Mouse (Mus musculus) myocyte (in vitro differentiated cells): ENCODE measurements around the gene Gm43302.

ENCODE experiments used
- E2F4 ChIP-seq: IDR thresholded peaks from one replicate; pipeline ENCODE4 v1.6.1; 2011; ENCODE audit warnings: mild to moderate bottlenecking, control low read depth, moderate library complexity; ENCODE audit not compliant: insufficient read depth
- MAX ChIP-seq: IDR thresholded peaks from one replicate; pipeline ENCODE4 v1.6.1; 2011; ENCODE audit warnings: low read depth, mild to moderate bottlenecking, control low read depth
- MYOD1 ChIP-seq, 3 experiments: IDR thresholded peaks; one replicate each; pipeline ENCODE4 v1.6.1; 2011; ENCODE audit warnings: control low read depth in 2 of 3, low read depth in 2 of 3, mild to moderate bottlenecking in 2 of 3, moderate library complexity in 1 of 3; ENCODE audit not compliant: insufficient read length in 2 of 3, control insufficient read depth in 1 of 3
- MYOG ChIP-seq, 3 experiments: IDR thresholded peaks; one replicate each; pipeline ENCODE4 v1.6.1; 2011; ENCODE audit warnings: control low read depth in 2 of 3, low read depth in 2 of 3, mild to moderate bottlenecking in 2 of 3; ENCODE audit not compliant: insufficient read length in 2 of 3, control insufficient read depth in 1 of 3, insufficient read depth in 1 of 3
- POLR2A ChIP-seq: IDR thresholded peaks from one replicate; pipeline ENCODE4 v1.6.1; 2011; ENCODE audit warnings: low read depth, mild to moderate bottlenecking, control low read depth, moderate library complexity; ENCODE audit not compliant: insufficient read length
- POLR2AphosphoS2 ChIP-seq: IDR thresholded peaks from one replicate; pipeline ENCODE4 v1.6.1; 2011; ENCODE audit warnings: low read depth, control low read depth; ENCODE audit not compliant: insufficient read length
- SRF ChIP-seq: IDR thresholded peaks from one replicate; pipeline ENCODE4 v1.6.1; 2011; ENCODE audit warnings: low read depth; ENCODE audit not compliant: control insufficient read depth, insufficient read length
- TCF12 ChIP-seq: IDR thresholded peaks from one replicate; pipeline ENCODE4 v1.6.1; 2011; ENCODE audit warnings: mild to moderate bottlenecking, control low read depth; ENCODE audit not compliant: poor library complexity, insufficient read depth, severe bottlenecking
- TCF3 ChIP-seq: IDR thresholded peaks from one replicate; pipeline ENCODE4 v1.6.1; 2011; ENCODE audit warnings: low read depth, control low read depth; ENCODE audit not compliant: insufficient read length
- USF1 ChIP-seq: IDR thresholded peaks from one replicate; pipeline ENCODE4 v1.6.1; 2011; ENCODE audit warnings: low read depth, mild to moderate bottlenecking, control low read depth, moderate library complexity

DNA sequence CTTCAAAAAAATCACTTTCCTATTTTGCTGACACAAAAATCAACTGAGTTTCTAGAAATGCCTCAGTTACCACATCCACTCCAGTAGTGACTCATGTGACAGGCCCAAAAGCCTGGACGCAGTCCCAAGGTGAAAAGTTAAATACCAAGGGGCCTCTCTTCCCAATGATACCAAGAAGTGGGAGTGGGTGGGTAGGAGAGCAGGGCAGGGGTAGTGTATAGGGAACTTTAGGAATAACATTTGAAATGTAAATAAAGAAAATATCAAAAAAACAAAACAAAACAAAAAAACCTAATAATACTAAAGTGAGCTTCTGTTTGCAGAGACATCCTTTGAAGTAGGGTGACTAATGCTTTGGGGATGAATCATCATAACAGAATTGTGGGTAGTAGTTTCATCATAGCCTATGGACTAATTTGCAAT is 12.7 kb upstream of the Gm43302 start:
- no peak for TF ChIP-seq POLR2A
- no peak for TF ChIP-seq USF1
- no peak for TF ChIP-seq MAX
- no peak for TF ChIP-seq POLR2AphosphoS2
- no peak for TF ChIP-seq E2F4
- no peak for TF ChIP-seq TCF12
- TF ChIP-seq SRF: no peak
- no peak for TF ChIP-seq MYOD1 (IDR thresholded peaks at IDR 0.05; ENCODE audit: control insufficient read depth in 1 of 3, insufficient read length in 2 of 3, low read depth in 2 of 3)
- no peak for TF ChIP-seq MYOG (IDR thresholded peaks at IDR 0.05; ENCODE audit: control insufficient read depth in 1 of 3, insufficient read depth in 1 of 3, insufficient read length in 2 of 3, low read depth in 2 of 3)
- no peak for TF ChIP-seq TCF3
